Mouse (Mus musculus): ENCODE results near the gene Rps3. TPM values are rescaled to one million over a fixed set of nuclear protein-coding genes. Genes with fewer than 3 reads are reported as not detected.

Rps3 gene
- polyA plus RNA-seq, 1 experiment from 2014 or later, result 521 TPM

GRCm38 (mm10) chr7:99471578-99471977, 12.0 kb downstream of the Rps3 start:
- DNase-seq, result no peak

GRCm38 (mm10) chr7:99469680-99470405, 13.7 kb downstream of the Rps3 start:
- no peaks in the 10 kb centered on the region for H3K9me3 ChIP-seq (ENCODE audit: control insufficient read depth, low read length)
- DNase-seq (no peak), ATAC-seq (ENCODE audit: low FRiP score, low TSS enrichment) (no peak)
- H3K4me2 ChIP-seq (ENCODE audit: low read length), result no peak overlapping the region
- peaks cover 18% of the 10 kb centered on the region for H3K36me3 ChIP-seq (ENCODE audit: control insufficient read depth, insufficient read depth, low read length)
- 85% methylated on average over 17 of the region's 17 CpGs for WGBS
- H3K9ac ChIP-seq (replicated peaks; ENCODE audit: low read length), result 0 out of 2 replicates have a peak overlapping the region, but pooled peaks have one; percentile 2
- H3K27ac ChIP-seq (replicated peaks; ENCODE audit: low read depth, low read length), result peak overlapping the region; percentile 91; the same call in 1 of the 2 replicates
- H3K27me3 ChIP-seq (ENCODE audit: control insufficient read depth, insufficient read depth, low read length), result no peaks in the 10 kb centered on the region
- H3K4me3 ChIP-seq (replicated peaks; ENCODE audit: low read depth, low read length), result no peak overlapping the region
- H3K4me1 ChIP-seq (ENCODE audit: control insufficient read depth, insufficient read depth, low read length), result peaks cover 38% of the 10 kb centered on the region

More at GRCm38 (mm10) chr7:99471578-99471977, 12.0 kb downstream of the Rps3 start:
- no peak for ATAC-seq (ENCODE audit: low FRiP score, low TSS enrichment)
- Histone ChIP-seq H3K27me3 (ENCODE audit: control insufficient read depth, insufficient read depth, low read length) (no peaks in the 10 kb centered on the region), H3K27ac (replicated peaks; ENCODE audit: low read depth, low read length) (no peak overlapping the region), H3K4me3 (replicated peaks; ENCODE audit: low read depth, low read length) (no peak overlapping the region), H3K9ac (replicated peaks; ENCODE audit: low read length) (no peak overlapping the region), H3K4me1 (ENCODE audit: control insufficient read depth, insufficient read depth, low read length) (peaks cover 31% of the 10 kb centered on the region), H3K36me3 (ENCODE audit: control insufficient read depth, insufficient read depth, low read length) (peaks cover 24% of the 10 kb centered on the region), H3K9me3 (ENCODE audit: control insufficient read depth, low read length) (no peaks in the 10 kb centered on the region), H3K4me2 (ENCODE audit: low read length) (no peak overlapping the region)
- 65% methylated on average over 18 of the region's 18 CpGs for WGBS

GRCm38 (mm10) chr7:99468283-99469132, 15.0 kb downstream of the Rps3 start:
- WGBS, result 1% methylated on average over 131 of the region's 145 CpGs
- H3K4me1 ChIP-seq (ENCODE audit: control insufficient read depth, insufficient read depth, low read length), result peaks cover 33% of the 10 kb centered on the region
- no peaks in the 10 kb centered on the region for H3K9me3 ChIP-seq (ENCODE audit: control insufficient read depth, low read length)
- peak; percentile 91 for DNase-seq
- H3K4me2 ChIP-seq (ENCODE audit: low read length), result peak overlapping the region; percentile 75
- H3K27ac ChIP-seq (replicated peaks; ENCODE audit: low read depth, low read length), result peak overlapping the region; percentile 91
- peaks cover 10% of the 10 kb centered on the region for H3K36me3 ChIP-seq (ENCODE audit: control insufficient read depth, insufficient read depth, low read length)
- peak; percentile 79 for ATAC-seq (ENCODE audit: low FRiP score, low TSS enrichment)
- peak overlapping the region; percentile 50 for H3K4me3 ChIP-seq (replicated peaks; ENCODE audit: low read depth, low read length)
- peak overlapping the region; percentile 69 for H3K9ac ChIP-seq (replicated peaks; ENCODE audit: low read length)
- no peaks in the 10 kb centered on the region for H3K27me3 ChIP-seq (ENCODE audit: control insufficient read depth, insufficient read depth, low read length)

- WGBS, result 19% methylated on average over 11 of the region's 11 CpGs
- H3K4me1 ChIP-seq (ENCODE audit: control insufficient read depth, insufficient read depth, low read length), result peaks cover 33% of the 10 kb centered on the region
These were observed 15.6 kb downstream of the Rps3 start for GRCm38 (mm10) chr7:99467916-99468282.

GRCm38 (mm10) chr7:99465811-99466210, 17.7 kb downstream of the Rps3 start, which contains the start of gene Klhl35:
Klhl35 (plus strand) TSS chr7:99466004.
- H3K9me3 ChIP-seq (ENCODE audit: control insufficient read depth, low read length), result no peaks in the 10 kb centered on the region
- ATAC-seq (ENCODE audit: low FRiP score, low TSS enrichment), result peak; percentile 19; the same call in 1 of the 2 replicates
- H3K27ac ChIP-seq (replicated peaks; ENCODE audit: low read depth, low read length), result peak within 1 kb of the TSS; percentile 78
- peak within 1 kb of the TSS; percentile 75 for H3K4me2 ChIP-seq (ENCODE audit: low read length)
- H3K27me3 ChIP-seq (ENCODE audit: control insufficient read depth, insufficient read depth, low read length), result no peaks in the 10 kb centered on the region
- peak; percentile 78 for DNase-seq
- H3K9ac ChIP-seq (replicated peaks; ENCODE audit: low read length), result peak within 1 kb of the TSS; percentile 41
- peaks cover 33% of the 10 kb centered on the region for H3K4me1 ChIP-seq (ENCODE audit: control insufficient read depth, insufficient read depth, low read length)
- H3K36me3 ChIP-seq (ENCODE audit: control insufficient read depth, insufficient read depth, low read length), result peaks cover 6% of the 10 kb centered on the region
- 13% methylated on average over 8 of the region's 8 CpGs for WGBS
- H3K4me3 ChIP-seq (replicated peaks; ENCODE audit: low read depth, low read length), result peak within 1 kb of the TSS; percentile 18

More at GRCm38 (mm10) chr7:99467916-99468282, 15.6 kb downstream of the Rps3 start:
- Histone ChIP-seq H3K36me3 (ENCODE audit: control insufficient read depth, insufficient read depth, low read length) (peaks cover 4% of the 10 kb centered on the region), H3K9me3 (ENCODE audit: control insufficient read depth, low read length) (no peaks in the 10 kb centered on the region), H3K27ac (replicated peaks; ENCODE audit: low read depth, low read length) (peak overlapping the region; percentile 91), H3K9ac (replicated peaks; ENCODE audit: low read length) (peak overlapping the region; percentile 69), H3K27me3 (ENCODE audit: control insufficient read depth, insufficient read depth, low read length) (no peaks in the 10 kb centered on the region), H3K4me3 (replicated peaks; ENCODE audit: low read depth, low read length) (peak overlapping the region; percentile 50), H3K4me2 (ENCODE audit: low read length) (peak overlapping the region; percentile 75)
- ATAC-seq (ENCODE audit: low FRiP score, low TSS enrichment) (no peak), DNase-seq (no peak)

GRCm38 (mm10) chr7:99463120-99463519, 20.4 kb downstream of the Rps3 start:
- DNase-seq, result no peak
- Histone ChIP-seq H3K27ac (replicated peaks; ENCODE audit: low read depth, low read length) (no peak overlapping the region), H3K4me3 (replicated peaks; ENCODE audit: low read depth, low read length) (no peak overlapping the region), H3K9me3 (ENCODE audit: control insufficient read depth, low read length) (no peaks in the 10 kb centered on the region), H3K4me2 (ENCODE audit: low read length) (no peak overlapping the region), H3K9ac (replicated peaks; ENCODE audit: low read length) (no peak overlapping the region), H3K27me3 (ENCODE audit: control insufficient read depth, insufficient read depth, low read length) (no peaks in the 10 kb centered on the region), H3K36me3 (ENCODE audit: control insufficient read depth, insufficient read depth, low read length) (peaks cover 20% of the 10 kb centered on the region), H3K4me1 (ENCODE audit: control insufficient read depth, insufficient read depth, low read length) (peaks cover 30% of the 10 kb centered on the region)
- WGBS, result 84% methylated on average over 2 of the region's 2 CpGs
- no peak for ATAC-seq (ENCODE audit: low FRiP score, low TSS enrichment)

GRCm38 (mm10) chr7:99459888-99460652, 23.5 kb downstream of the Rps3 start:
- no peaks in the 10 kb centered on the region for H3K4me1 ChIP-seq (ENCODE audit: control insufficient read depth, insufficient read depth, low read length)
- H3K4me2 ChIP-seq (ENCODE audit: low read length), result no peak overlapping the region
- no peak overlapping the region for H3K9ac ChIP-seq (replicated peaks; ENCODE audit: low read length)
- no peaks in the 10 kb centered on the region for H3K9me3 ChIP-seq (ENCODE audit: control insufficient read depth, low read length)
- no peaks in the 10 kb centered on the region for H3K27me3 ChIP-seq (ENCODE audit: control insufficient read depth, insufficient read depth, low read length)
- H3K4me3 ChIP-seq (replicated peaks; ENCODE audit: low read depth, low read length), result no peak overlapping the region
- H3K36me3 ChIP-seq (ENCODE audit: control insufficient read depth, insufficient read depth, low read length), result peaks cover 38% of the 10 kb centered on the region
- DNase-seq (no peak), ATAC-seq (ENCODE audit: low FRiP score, low TSS enrichment) (no peak)
- H3K27ac ChIP-seq (replicated peaks; ENCODE audit: low read depth, low read length), result no peak overlapping the region
- WGBS, result 88% methylated on average over 15 of the region's 15 CpGs

- ATAC-seq (ENCODE audit: low FRiP score, low TSS enrichment) (no peak), DNase-seq (no peak)
- Histone ChIP-seq H3K27ac (replicated peaks; ENCODE audit: low read depth, low read length) (no peak overlapping the region), H3K9me3 (ENCODE audit: control insufficient read depth, low read length) (no peaks in the 10 kb centered on the region), H3K4me2 (ENCODE audit: low read length) (no peak overlapping the region), H3K9ac (replicated peaks; ENCODE audit: low read length) (no peak overlapping the region), H3K4me3 (replicated peaks; ENCODE audit: low read depth, low read length) (no peak overlapping the region), H3K36me3 (ENCODE audit: control insufficient read depth, insufficient read depth, low read length) (peaks cover 42% of the 10 kb centered on the region), H3K27me3 (ENCODE audit: control insufficient read depth, insufficient read depth, low read length) (no peaks in the 10 kb centered on the region), H3K4me1 (ENCODE audit: control insufficient read depth, insufficient read depth, low read length) (no peaks in the 10 kb centered on the region)
- 92% methylated on average over 8 of the region's 8 CpGs for WGBS
These were observed 24.7 kb downstream of the Rps3 start for GRCm38 (mm10) chr7:99458849-99459248.

All from midbrain, embryonic 14.5 days (tissue).